Mouse (Mus musculus) right cerebral cortex, postnatal 4 days (tissue): ENCODE measurements around the gene Camk2d.

Source experiments
- DNase-seq: peaks from one replicate; pipeline ENCODE4 v3.0.0-alpha.2; 2022

Gene Camk2d

GRCm38 (mm10) chr3:126656173-126656572, 60.1 kb downstream of the Camk2d start:
- DNase-seq = no peak

GRCm38 (mm10) chr3:126657895-126658294, 61.8 kb downstream of the Camk2d start:
- no peak for DNase-seq

GRCm38 (mm10) chr3:126658791-126659190, 62.7 kb downstream of the Camk2d start:
- DNase-seq = no peak

GRCm38 (mm10) chr3:126659235-126659634, 63.1 kb downstream of the Camk2d start:
- DNase-seq = no peak

- no peak for DNase-seq
Observed at GRCm38 (mm10) chr3:126659832-126660564, 63.9 kb downstream of the Camk2d start.

GRCm38 (mm10) chr3:126660575-126660974, 64.5 kb downstream of the Camk2d start:
- DNase-seq = no peak

- no peak for DNase-seq
Observed at GRCm38 (mm10) chr3:126660986-126661385, 64.9 kb downstream of the Camk2d start.

GRCm38 (mm10) chr3:126661920-126662319, 65.8 kb downstream of the Camk2d start:
- no peak for DNase-seq

- no peak for DNase-seq
Observed at GRCm38 (mm10) chr3:126663436-126663835, 67.3 kb downstream of the Camk2d start.

GRCm38 (mm10) chr3:126665866-126666265, 69.8 kb downstream of the Camk2d start:
- no peak for DNase-seq

- DNase-seq = no peak
Observed at GRCm38 (mm10) chr3:126667019-126667418, 70.9 kb downstream of the Camk2d start.

- DNase-seq = peak; percentile 48
Observed at GRCm38 (mm10) chr3:126667451-126667850, 71.3 kb downstream of the Camk2d start.

GRCm38 (mm10) chr3:126668123-126668522, 72.0 kb downstream of the Camk2d start:
- peak; percentile 40 for DNase-seq

- no peak for DNase-seq
Observed at GRCm38 (mm10) chr3:126668692-126669091, 72.6 kb downstream of the Camk2d start.

- DNase-seq = no peak
Observed at GRCm38 (mm10) chr3:126670413-126670812, 74.3 kb downstream of the Camk2d start.

GRCm38 (mm10) chr3:126671292-126671691, 75.2 kb downstream of the Camk2d start:
- no peak for DNase-seq

- DNase-seq = no peak
Observed at GRCm38 (mm10) chr3:126681051-126681450, 84.9 kb downstream of the Camk2d start.

GRCm38 (mm10) chr3:126681996-126682395, 85.9 kb downstream of the Camk2d start:
- DNase-seq = no peak

GRCm38 (mm10) chr3:126685363-126685762, 89.3 kb downstream of the Camk2d start:
- no peak for DNase-seq

GRCm38 (mm10) chr3:126687150-126687549, 91.0 kb downstream of the Camk2d start:
- no peak for DNase-seq

- no peak for DNase-seq
Observed at GRCm38 (mm10) chr3:126688516-126688915, 92.4 kb downstream of the Camk2d start.

GRCm38 (mm10) chr3:126690627-126691505, 94.8 kb downstream of the Camk2d start:
- DNase-seq = no peak

- DNase-seq = no peak
Observed at GRCm38 (mm10) chr3:126691565-126691964, 95.5 kb downstream of the Camk2d start.

GRCm38 (mm10) chr3:126692797-126693196, 96.7 kb downstream of the Camk2d start:
- DNase-seq = no peak
